Mouse (Mus musculus) Patski (cell line): ENCODE measurements at regions not wholly inside any gene's neighbourhood (a gene's known extent, or its start where the extent isn't known, plus 50 kb on each side); places are given as distances from the start of the nearest gene placed in this dataset.

ENCODE experiments used
- ATAC-seq: fragments of 100-300 bp; one replicate; pipeline ENCODE4 v1.8.0; 2021
- CTCF ChIA-PET: fragments of 350-600 bp; sonication (Branson Sonifier 250); formaldehyde crosslinking; loops from one replicate; lab custom pipeline; 2022; ENCODE audit warnings: inconsistent platforms; lab: Charles Lee
- POLR2A ChIA-PET: fragments of 350-600 bp; sonication (Branson Sonifier 250); formaldehyde crosslinking; loops from one replicate; lab custom pipeline; 2022; ENCODE audit warnings: antibody characterized with exemption, inconsistent platforms; lab: Charles Lee
- DNase-seq: peaks from one replicate; pipeline ENCODE4 v3.0.0-alpha.2; 2011; ENCODE audit warnings: low read depth, low spot score
- H3K27me3 ChIP-seq: fragments of 371-371 bp; one replicate; pipeline ENCODE4 v1.5.1; 2021
- CTCF ChIP-seq: fragments of 100-300 bp; IDR thresholded peaks from one replicate; pipeline ENCODE4 v1.5.1; 2021
- in situ Hi-C: fragments of 300-500 bp; cut with MboI; formaldehyde crosslinking; loops from 3 replicates; pipeline ENCODE4 v1.11.1; 2018; ENCODE audit warnings: low pct_unique_long_range_greater_than_20kb, mixed read lengths

GRCm38 (mm10) chr2:83507901-83508300, 136.3 kb upstream of the Zc3h15 start:
- in situ Hi-C loops: no loop called here
- DNase-seq (no peak), ATAC-seq (no peak)
- H3K27me3 ChIP-seq: peaks cover 3% of the 10 kb centered on the region
- ChIA-PET POLR2A (no interaction called here), CTCF (no interaction called here)
- TF ChIP-seq CTCF: no peak

DNA sequence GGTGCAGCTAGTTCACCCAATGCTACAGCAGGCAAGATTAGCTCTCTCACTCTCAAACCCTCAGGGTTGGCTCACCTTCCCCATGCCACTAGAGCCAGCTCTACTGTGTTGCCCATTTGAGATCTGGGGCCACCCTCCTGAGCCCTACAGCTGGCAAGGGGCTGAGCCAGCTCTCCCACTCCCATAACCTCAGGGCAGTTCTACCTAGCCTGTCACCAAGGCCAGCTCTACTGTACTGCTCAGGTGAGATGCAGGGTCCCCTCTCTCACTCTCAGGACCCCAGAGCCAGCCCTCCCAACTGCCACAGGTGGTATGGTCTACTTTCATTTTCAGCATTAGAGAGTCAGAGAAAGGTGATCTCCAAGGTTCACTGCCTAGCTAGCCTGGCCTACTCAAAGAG, 94.8 kb upstream of the Zc3h15 start:
- H3K27me3 ChIP-seq: no peaks in the 10 kb centered on the region
- in situ Hi-C loops: no loop called here
- POLR2A ChIA-PET: no interaction called here
- no peak for ATAC-seq
- TF ChIP-seq CTCF: no peak
- CTCF ChIA-PET: no interaction called here
- no peak for DNase-seq

- ChIA-PET CTCF (interaction anchor here (1.2 kb wide), 1 partner anchor 14 kb away, joined by 3 read pairs; no protein-coding TSS in a partner anchor), POLR2A (no interaction called here)
- no peak for ATAC-seq
- H3K27me3 ChIP-seq: no peaks in the 10 kb centered on the region
- in situ Hi-C loops: no loop called here
- peak; percentile 32 for TF ChIP-seq CTCF
- DNase-seq: no peak
These were observed 91.9 kb upstream of the Zc3h15 start for GRCm38 (mm10) chr2:83552329-83552728.
